Mouse (Mus musculus) cerebellum, adult 2 months (tissue): ENCODE data around the gene Tcf12.

Experiments
- CTCF ChIP-seq: fragments of 200-500 bp; IDR thresholded peaks from 2 replicates; pipeline ENCODE4 v1.5.1; 2011; ENCODE audit warnings: low read depth, mild to moderate bottlenecking, control low read depth, low read length, moderate library complexity, borderline replicate concordance; ENCODE audit not compliant: insufficient read depth
- POLR2A ChIP-seq: fragments of 200-500 bp; IDR thresholded peaks from 2 replicates; pipeline ENCODE4 v1.6.1; 2011; ENCODE audit warnings: low read length, control low read depth, borderline replicate concordance; ENCODE audit not compliant: insufficient read depth

DNA sequence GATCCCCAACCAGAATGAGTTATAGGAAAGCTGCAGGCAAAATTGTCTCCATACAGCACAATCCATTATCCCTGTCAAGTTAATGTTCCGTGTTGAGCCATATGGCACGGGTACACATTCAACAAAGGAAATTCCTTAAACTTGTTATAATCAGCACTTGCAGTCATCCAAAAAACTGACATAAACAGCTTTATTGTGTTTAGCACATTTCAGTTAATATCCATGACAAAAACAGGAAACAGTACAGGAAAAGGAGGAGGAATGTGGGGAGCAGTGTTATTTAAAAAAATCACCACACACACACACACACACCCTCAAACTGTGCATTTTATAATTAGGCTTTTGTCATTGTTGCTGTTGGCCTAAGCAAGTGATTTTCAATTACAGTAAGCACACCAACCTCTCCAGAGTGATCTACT is 137.1 kb downstream of the Tcf12 start:
- TF ChIP-seq CTCF (no peak), POLR2A (no peak)
